Mouse (Mus musculus) forebrain, embryonic 14.5 days (tissue): ENCODE data around the gene Zfp384. TPM values are rescaled to one million over a fixed set of nuclear protein-coding genes. Genes with fewer than 3 reads are reported as not detected.
A peak's percentile ranks its signal among the peaks of the same experiment; 100 is the strongest.
"Not testable (repeated sequence)": the region's sequence is repeated elsewhere in the genome, so short reads cannot be mapped to it uniquely, and the experiment has no call there.

Experiments used
- ATAC-seq: fragments of 200-750 bp; cut with Nextera tagmentation; 2 replicates; pipeline ENCODE4 v1.8.0; 2017; ENCODE audit warnings: mild to moderate bottlenecking, moderate library complexity
- DNase-seq: peaks from one replicate; pipeline ENCODE4 v3.0.0-alpha.2; 2015; ENCODE audit warnings: low spot score
- H3K27ac ChIP-seq: fragments of 300-500 bp; sonication (generic); 2 replicates; pipeline ENCODE4 v1.5.1; 2014; ENCODE audit warnings: low read depth, mild to moderate bottlenecking, control low read depth, low read length, moderate library complexity
- H3K27me3 ChIP-seq: fragments of 300-500 bp; sonication (generic); replicated peaks from 2 replicates; pipeline ENCODE4 v1.6.1; 2014; ENCODE audit warnings: low read length, control low read depth, mixed read lengths; ENCODE audit not compliant: control insufficient read depth, insufficient read depth
- H3K36me3 ChIP-seq: fragments of 300-500 bp; sonication (generic); 2 replicates; pipeline ENCODE4 v1.6.1; 2014; ENCODE audit warnings: low read length, control low read depth; ENCODE audit not compliant: control insufficient read depth, insufficient read depth
- H3K4me1 ChIP-seq: fragments of 300-500 bp; sonication (generic); 2 replicates; pipeline ENCODE4 v1.6.1; 2014; ENCODE audit warnings: antibody characterized with exemption, low read length, control low read depth; ENCODE audit not compliant: control insufficient read depth, insufficient read depth
- H3K4me2 ChIP-seq: fragments of 300-500 bp; sonication (generic); 2 replicates; pipeline ENCODE4 v1.6.1; 2014; ENCODE audit warnings: mild to moderate bottlenecking, control low read depth, low read length
- H3K4me3 ChIP-seq: fragments of 300-500 bp; sonication (generic); 2 replicates; pipeline ENCODE4 v1.5.1; 2014; ENCODE audit warnings: low read depth, low read length, control low read depth
- H3K9ac ChIP-seq: fragments of 300-500 bp; sonication (generic); 2 replicates; pipeline ENCODE4 v1.6.1; 2014; ENCODE audit warnings: mild to moderate bottlenecking, low read length, control low read depth, moderate library complexity
- H3K9me3 ChIP-seq: fragments of 300-500 bp; sonication (generic); replicated peaks from 2 replicates; pipeline ENCODE4 v1.6.1; 2016; ENCODE audit warnings: low read length, control low read depth, mixed read lengths; ENCODE audit not compliant: control insufficient read depth
- WGBS: fragments of 180-500 bp; shearing (Covaris S2); extraction: QIAGEN DNeasy Blood & Tissue Kit; methylation state at CpG from one replicate; pipeline ENCODE4 v1.1.7; 2014; 5-methylcytosine and 5-hydroxymethylcytosine counted together
- polyA plus RNA-seq: library from polyadenylated mRNA; unstranded; fragments of >200 nt; fragmentation: Nextera tagmentation; extraction: Ambion mirVana; gene quantifications from 2 replicates; pipeline ENCODE4 v1.2.1, GENCODE M21; 2014

Zfp384 gene
- polyA plus RNA-seq, 1 experiment from 2014 or later, result 8.4 TPM

DNA sequence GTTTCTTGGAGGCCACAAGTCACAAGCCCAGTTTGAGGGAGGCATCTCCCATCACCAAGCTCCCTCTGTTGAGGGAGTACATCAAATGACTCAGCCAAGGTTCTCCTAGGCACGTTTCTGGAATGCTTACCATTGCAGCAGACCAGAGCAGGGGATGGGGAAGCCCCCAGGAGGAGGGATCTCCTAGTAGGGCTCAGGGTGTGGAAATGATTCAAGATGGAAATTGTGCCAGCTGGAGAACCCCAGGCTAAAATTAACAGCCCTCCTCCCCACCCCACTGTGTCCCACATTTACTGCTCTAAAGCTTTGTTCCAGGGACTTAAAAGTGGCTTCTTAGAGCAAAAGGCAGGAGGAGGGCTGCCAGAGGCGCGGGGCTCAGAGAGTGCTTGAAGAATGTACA is 3.9 kb upstream of the Zfp384 start:
- Histone ChIP-seq H3K4me1 (peaks cover 10% of the 10 kb centered on the region), H3K27me3 (peaks cover 3% of the 10 kb centered on the region; the same call in 1 of the 2 replicates), H3K36me3 (no peaks in the 10 kb centered on the region), H3K4me2 (no peak overlapping the region), H3K9me3 (no peaks in the 10 kb centered on the region), H3K9ac (no peak overlapping the region), H3K4me3 (no peak overlapping the region), H3K27ac (no peak overlapping the region)
- 40% methylated on average over 3 of the region's 3 CpGs for WGBS
- no peak for DNase-seq
- no peak for ATAC-seq

DNA sequence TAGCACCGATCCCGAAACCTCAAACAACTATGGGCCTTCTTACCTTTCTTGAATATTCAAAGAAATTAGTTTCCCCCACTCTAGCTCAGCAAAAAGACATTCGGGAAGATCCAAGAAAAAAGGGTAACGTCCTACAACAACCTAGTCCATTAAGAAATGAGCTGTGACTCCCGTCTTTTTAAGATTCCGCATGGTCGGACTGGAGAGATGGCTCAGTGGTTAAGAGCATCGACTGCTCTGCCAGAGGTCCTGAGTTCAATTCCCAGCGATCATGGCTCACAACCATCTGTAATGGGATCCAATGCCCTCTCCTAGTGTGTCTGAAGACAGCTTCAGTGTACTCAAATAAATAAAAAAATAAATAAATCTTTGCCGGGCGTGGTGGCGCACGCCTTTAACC is 885 bp upstream of the Zfp384 start:
- 47% methylated on average over 13 of the region's 13 CpGs for WGBS
- Histone ChIP-seq H3K4me1 (peaks cover 21% of the 10 kb centered on the region), H3K4me2 (peak overlapping the region; percentile 58), H3K9me3 (no peaks in the 10 kb centered on the region), H3K27me3 (no peaks in the 10 kb centered on the region), H3K9ac (peak overlapping the region; percentile 87), H3K4me3 (peak overlapping the region; percentile 78), H3K27ac (peak overlapping the region; percentile 98), H3K36me3 (peaks cover 20% of the 10 kb centered on the region)
- ATAC-seq (no peak), DNase-seq (no peak)

DNA sequence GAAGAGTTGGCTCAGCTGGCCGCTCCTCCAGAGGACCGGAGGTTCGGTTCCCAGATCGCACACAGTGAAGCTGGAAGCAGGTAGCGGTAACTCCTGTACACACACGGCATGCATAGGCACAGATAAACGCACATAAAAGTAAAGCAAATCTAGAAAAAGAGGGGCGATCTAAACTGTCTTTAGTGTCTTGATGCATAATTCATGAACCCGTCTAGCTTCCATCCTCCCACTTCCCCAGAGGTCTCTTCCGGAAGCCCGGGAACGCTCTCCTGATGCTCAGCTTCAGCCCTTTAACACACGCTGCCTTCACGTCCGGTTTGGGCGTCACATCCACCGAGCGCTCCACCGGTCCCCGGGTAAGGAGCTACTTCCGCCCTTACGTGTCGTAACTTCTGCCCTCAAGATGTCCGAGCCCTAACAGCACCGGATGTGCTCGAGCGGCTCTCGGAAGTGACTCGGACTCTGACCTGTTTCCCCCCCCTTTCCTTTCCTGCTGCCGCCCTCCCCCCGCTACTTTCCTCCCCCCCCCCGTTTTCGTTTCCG is 288 bp upstream of the Zfp384 start:
- Histone ChIP-seq H3K4me1 (peaks cover 21% of the 10 kb centered on the region), H3K9ac (peak overlapping the region; percentile 87), H3K9me3 (no peaks in the 10 kb centered on the region), H3K36me3 (peaks cover 24% of the 10 kb centered on the region), H3K27ac (peak overlapping the region; percentile 98), H3K4me3 (peak overlapping the region; percentile 78), H3K4me2 (peak overlapping the region; percentile 87), H3K27me3 (no peaks in the 10 kb centered on the region)
- ATAC-seq (peak; percentile 98), DNase-seq (peak; percentile 99)
- under 1% methylated on average over 33 of the region's 34 CpGs for WGBS

DNA sequence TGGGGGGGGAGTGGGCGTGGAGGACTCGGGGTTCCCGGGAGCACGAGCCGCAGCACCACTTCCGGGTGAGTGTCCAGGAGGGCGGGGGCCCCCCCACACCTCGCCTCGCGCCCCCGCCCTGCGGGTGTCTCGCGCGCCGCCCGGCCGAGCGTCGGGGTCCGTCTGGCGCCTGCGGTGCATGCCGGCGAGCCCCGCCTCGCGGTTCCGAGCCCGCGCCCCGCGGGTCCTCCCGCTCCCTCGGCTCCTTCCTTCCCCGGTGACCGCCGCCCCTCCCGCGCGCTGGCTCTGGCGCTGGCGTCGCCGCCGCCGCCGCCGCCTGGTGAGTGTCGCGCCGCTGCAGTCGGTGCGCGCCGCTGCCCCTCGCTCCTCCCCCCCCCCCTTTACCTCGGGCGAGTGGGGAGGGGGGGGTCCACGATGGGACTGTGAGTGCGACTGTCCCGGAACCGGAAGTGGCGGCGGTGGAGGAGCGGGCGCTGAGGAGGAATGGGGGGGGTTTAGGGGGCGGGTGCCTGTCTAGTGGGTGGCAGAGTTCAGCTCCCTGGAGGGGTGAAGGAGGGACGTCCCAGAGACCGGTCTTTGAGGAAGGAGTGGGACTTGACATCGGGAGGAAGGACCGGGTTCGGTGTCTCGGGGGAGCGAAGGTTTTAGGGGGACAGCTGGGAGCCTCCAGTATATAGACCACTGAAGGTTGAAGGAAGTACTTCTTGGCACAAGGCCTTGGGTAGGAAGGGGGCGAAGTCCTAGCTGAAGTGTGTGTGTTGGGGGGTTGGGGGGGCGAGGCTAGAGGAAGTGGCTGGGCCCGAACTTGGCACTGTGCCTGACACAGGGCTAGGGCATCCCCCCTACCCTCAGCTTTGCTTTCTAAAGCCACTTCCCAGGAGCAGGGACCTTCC is 482 bp downstream of the Zfp384 start:
- Histone ChIP-seq H3K36me3 (peaks cover 27% of the 10 kb centered on the region), H3K27ac (peak overlapping the region; percentile 98), H3K4me1 (peaks cover 21% of the 10 kb centered on the region), H3K4me2 (peak overlapping the region; percentile 87), H3K9me3 (no peaks in the 10 kb centered on the region), H3K9ac (peak overlapping the region; percentile 87), H3K4me3 (peak overlapping the region; percentile 78), H3K27me3 (no peaks in the 10 kb centered on the region)
- ATAC-seq, result peak; percentile 80
- WGBS, result under 1% methylated on average over 50 of the region's 78 CpGs
- peak; percentile 92 for DNase-seq

DNA sequence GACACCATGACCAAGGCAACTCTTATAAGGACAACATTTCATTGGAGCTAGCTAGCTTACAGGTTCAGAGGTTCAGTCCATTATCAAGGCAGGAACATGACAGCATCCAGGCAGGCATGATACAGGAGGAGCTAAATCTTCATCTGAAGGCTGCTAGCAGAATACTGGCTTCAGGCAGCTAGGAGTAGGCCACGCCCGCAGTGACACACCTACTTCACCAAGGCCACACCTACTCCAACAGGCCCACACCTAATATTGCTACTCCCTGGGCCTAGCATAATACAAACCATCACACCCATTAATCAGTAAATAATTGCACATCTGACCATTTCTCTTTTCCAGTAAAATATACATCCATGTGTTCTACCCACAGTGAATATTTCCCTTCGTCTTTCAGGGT is 8.7 kb downstream of the Zfp384 start:
- H3K4me3 ChIP-seq, result no peak overlapping the region
- H3K27ac ChIP-seq, result no peak overlapping the region
- DNase-seq (no peak), ATAC-seq (no peak)
- H3K4me1 ChIP-seq, result no peaks in the 10 kb centered on the region
- 95% methylated on average over 3 of the region's 3 CpGs for WGBS
- peaks cover 50% of the 10 kb centered on the region for H3K36me3 ChIP-seq
- H3K4me2 ChIP-seq, result no peak overlapping the region
- no peaks in the 10 kb centered on the region for H3K27me3 ChIP-seq
- no peaks in the 10 kb centered on the region for H3K9me3 ChIP-seq
- no peak overlapping the region for H3K9ac ChIP-seq

DNA sequence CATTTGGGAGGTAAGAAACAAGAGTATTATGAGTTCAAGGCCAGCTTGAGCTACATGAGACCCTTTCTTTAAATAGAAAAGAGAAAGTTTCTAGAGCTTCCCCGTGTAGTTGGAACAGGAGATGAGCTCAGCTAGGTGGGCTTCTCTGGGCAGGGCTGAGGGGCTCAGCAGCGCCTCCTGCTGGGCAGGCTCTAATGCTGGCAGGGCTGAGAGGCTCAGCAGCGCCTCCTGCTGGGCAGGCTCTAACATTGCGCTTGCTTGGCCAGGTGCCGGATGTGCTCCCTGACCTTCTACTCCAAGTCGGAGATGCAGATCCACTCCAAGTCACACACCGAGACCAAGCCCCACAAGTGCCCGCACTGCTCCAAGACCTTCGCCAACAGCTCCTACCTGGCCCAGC is 21.6 kb downstream of the Zfp384 start:
- not testable (repeated sequence) for H3K9me3 ChIP-seq, H3K27ac ChIP-seq, H3K9ac ChIP-seq, ATAC-seq, H3K4me3 ChIP-seq, H3K4me1 ChIP-seq, H3K27me3 ChIP-seq, H3K4me2 ChIP-seq
- 27% methylated on average over 7 of the region's 9 CpGs for WGBS
- peak; percentile 23 for DNase-seq
- H3K36me3 ChIP-seq, result peaks cover 71% of the 10 kb centered on the region

DNA sequence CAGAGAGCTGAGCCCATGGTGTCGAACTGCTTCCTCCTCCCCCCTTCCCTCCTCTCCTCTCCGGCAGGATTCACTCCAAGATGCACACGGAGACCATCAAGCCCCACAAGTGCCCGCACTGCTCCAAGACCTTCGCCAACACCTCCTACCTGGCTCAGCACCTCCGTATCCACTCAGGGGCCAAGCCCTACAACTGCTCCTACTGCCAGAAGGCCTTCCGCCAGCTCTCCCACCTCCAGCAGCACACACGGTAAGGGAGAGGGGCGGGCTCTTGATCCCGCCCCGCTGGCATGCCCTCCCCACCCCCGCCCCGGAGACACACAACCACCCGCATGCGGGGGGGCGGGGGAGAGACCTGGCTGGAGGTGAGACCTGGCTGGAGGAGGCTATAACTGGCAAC is 22.7 kb downstream of the Zfp384 start:
- Histone ChIP-seq H3K27me3 (no peaks in the 10 kb centered on the region), H3K4me1 (no peaks in the 10 kb centered on the region; the same call in 1 of the 2 replicates), H3K4me3 (no peak overlapping the region), H3K9me3 (no peaks in the 10 kb centered on the region), H3K9ac (no peak overlapping the region), H3K4me2 (no peak overlapping the region), H3K36me3 (peaks cover 74% of the 10 kb centered on the region), H3K27ac (no peak overlapping the region)
- ATAC-seq (no peak), DNase-seq (no peak)
- WGBS, result 91% methylated on average over 16 of the region's 16 CpGs

DNA sequence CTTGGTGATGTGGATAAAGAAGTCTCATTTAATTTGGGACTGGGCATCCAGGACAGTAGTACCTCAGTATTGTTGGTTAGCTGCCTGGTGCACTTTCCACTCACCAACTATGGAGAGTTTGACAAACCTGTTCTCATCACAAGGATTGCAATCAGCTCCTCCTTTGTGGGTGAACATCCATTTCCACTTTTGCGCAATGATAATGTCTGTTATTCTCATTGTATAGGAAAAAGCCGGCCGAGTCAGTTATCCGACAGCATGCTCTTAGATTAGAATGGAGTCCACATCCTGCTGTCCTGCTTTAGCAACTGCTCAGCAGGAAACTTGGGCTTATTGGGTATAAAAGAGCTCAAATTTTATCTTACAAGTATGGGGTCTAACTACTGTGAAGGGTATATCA is 29.7 kb downstream of the Zfp384 start:
- ATAC-seq (no peak), DNase-seq (no peak)
- Histone ChIP-seq H3K9me3 (no peaks in the 10 kb centered on the region), H3K9ac (no peak overlapping the region), H3K27ac (no peak overlapping the region), H3K4me3 (peak overlapping the region; percentile 20; the same call in 1 of the 2 replicates), H3K4me2 (peak overlapping the region; percentile 51), H3K4me1 (peaks cover 6% of the 10 kb centered on the region; the same call in 1 of the 2 replicates), H3K36me3 (peaks cover 47% of the 10 kb centered on the region), H3K27me3 (no peaks in the 10 kb centered on the region)
- WGBS, result 95% methylated on average over 4 of the region's 4 CpGs

DNA sequence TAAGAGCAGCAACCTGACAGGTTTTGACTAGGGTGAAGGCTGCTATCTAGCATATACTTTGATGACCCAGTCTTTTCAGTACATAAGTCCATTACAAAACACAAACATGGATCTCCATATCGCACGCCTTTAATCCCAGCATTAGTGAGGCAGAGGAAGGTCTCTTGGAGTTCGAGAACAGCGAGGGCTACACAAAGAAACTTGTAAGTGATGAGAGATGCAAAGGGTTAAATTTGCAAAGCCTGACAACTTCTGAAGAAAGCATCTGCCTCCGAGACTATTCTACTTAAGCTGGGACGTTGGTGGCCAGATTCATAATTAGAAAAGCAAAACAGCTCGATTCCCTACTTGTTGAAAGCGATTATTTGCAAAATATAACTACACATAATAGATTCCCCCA is 30.2 kb downstream of the Zfp384 start:
- WGBS, result 7% methylated on average over 8 of the region's 8 CpGs
- ATAC-seq, result no peak; the same call in 1 of the 2 replicates
- peak overlapping the region; percentile 20 for H3K4me3 ChIP-seq
- peaks cover 47% of the 10 kb centered on the region for H3K36me3 ChIP-seq
- H3K9ac ChIP-seq, result no peak overlapping the region
- DNase-seq, result no peak
- no peaks in the 10 kb centered on the region for H3K9me3 ChIP-seq
- no peak overlapping the region for H3K27ac ChIP-seq
- H3K4me1 ChIP-seq, result peaks cover 6% of the 10 kb centered on the region; the same call in 1 of the 2 replicates
- H3K27me3 ChIP-seq, result no peaks in the 10 kb centered on the region
- H3K4me2 ChIP-seq, result peak overlapping the region; percentile 51
